Mouse (Mus musculus): ENCODE data around the gene Stfa3. TPM values are rescaled to one million over a fixed set of nuclear protein-coding genes. Genes with fewer than 3 reads are reported as not detected.

Gene Stfa3
- polyA plus RNA-seq, 1 experiment from 2014 or later = 27.0 TPM

Other genes starting within 250 kb of the Stfa3 start
- 2.3 TPM in 1 of 2 replicates, not detected in the other for gene Gm5416, start 245.0 kb downstream of the Stfa3 start, polyA plus RNA-seq (2015; fragmentation: Nextera tagmentation; extraction: Ambion mirVana)
- 4.8 and 11.6 TPM in 2 replicates for gene 2010005H15Rik, start 233.9 kb downstream of the Stfa3 start, polyA plus RNA-seq (2015; fragmentation: Nextera tagmentation; extraction: Ambion mirVana)
- gene Stfa1, start 178.4 kb downstream of the Stfa3 start, polyA plus RNA-seq (2015; fragmentation: Nextera tagmentation; extraction: Ambion mirVana) = 48.3 and 90.0 TPM in 2 replicates
- 0.96 and 2.0 TPM in 2 replicates for gene BC117090, start 121.1 kb downstream of the Stfa3 start, polyA plus RNA-seq (2015; fragmentation: Nextera tagmentation; extraction: Ambion mirVana)
- gene BC100530, start 87.6 kb downstream of the Stfa3 start, polyA plus RNA-seq (2015; fragmentation: Nextera tagmentation; extraction: Ambion mirVana) = 66.6 and 90.6 TPM in 2 replicates
- gene Stfa2, start 46.9 kb downstream of the Stfa3 start, polyA plus RNA-seq (2015; fragmentation: Nextera tagmentation; extraction: Ambion mirVana) = 9.1 and 16.2 TPM in 2 replicates
- 0.05 TPM in 2 replicates for gene Casr, start 106.7 kb upstream of the Stfa3 start, polyA plus RNA-seq (2015; fragmentation: Nextera tagmentation; extraction: Ambion mirVana)
- 3.3 and 4.3 TPM in 2 replicates for gene Cd86, start 210.7 kb upstream of the Stfa3 start, polyA plus RNA-seq (2015; fragmentation: Nextera tagmentation; extraction: Ambion mirVana)
- gene Ildr1, start 238.6 kb upstream of the Stfa3 start, polyA plus RNA-seq (2015; fragmentation: Nextera tagmentation; extraction: Ambion mirVana) = 8.3 and 12.1 TPM in 2 replicates